Mouse (Mus musculus) lung, embryonic 14.5 days (tissue): ENCODE results near the gene Opn1sw. TPM values are rescaled to one million over a fixed set of nuclear protein-coding genes. Genes with fewer than 3 reads are reported as not detected.
"Not testable (repeated sequence)": the region's sequence is repeated elsewhere in the genome, so short reads cannot be mapped to it uniquely, and the experiment has no call there.

Experiments used
- ATAC-seq: fragments of 200-750 bp; cut with Nextera tagmentation; 2 replicates; pipeline ENCODE4 v1.8.0; 2017; ENCODE audit warnings: mild to moderate bottlenecking, moderate TSS enrichment, moderate library complexity; ENCODE audit not compliant: insufficient read depth
- DNase-seq: peaks from one replicate; pipeline ENCODE4 v3.0.0-alpha.2; 2015
- H3K27ac ChIP-seq: fragments of 300-500 bp; sonication (generic); 2 replicates; pipeline ENCODE4 v1.5.1; 2014; ENCODE audit warnings: low read depth, mild to moderate bottlenecking, moderate library complexity
- H3K27me3 ChIP-seq: fragments of 300-500 bp; sonication (generic); 2 replicates; pipeline ENCODE4 v1.6.1; 2014; ENCODE audit warnings: low read length, control low read depth; ENCODE audit not compliant: insufficient read depth
- H3K36me3 ChIP-seq: fragments of 300-500 bp; sonication (generic); 2 replicates; pipeline ENCODE4 v1.6.1; 2014; ENCODE audit warnings: control low read depth; ENCODE audit not compliant: insufficient read depth
- H3K4me1 ChIP-seq: fragments of 300-500 bp; sonication (generic); 2 replicates; pipeline ENCODE4 v1.6.1; 2014; ENCODE audit warnings: antibody characterized with exemption, control low read depth; ENCODE audit not compliant: insufficient read depth
- H3K4me2 ChIP-seq: fragments of 300-500 bp; sonication (generic); 2 replicates; pipeline ENCODE4 v1.6.1; 2014; ENCODE audit warnings: mild to moderate bottlenecking
- H3K4me3 ChIP-seq: fragments of 300-500 bp; sonication (generic); 2 replicates; pipeline ENCODE4 v1.5.1; 2014; ENCODE audit warnings: low read depth, low read length
- H3K9ac ChIP-seq: fragments of 300-500 bp; sonication (generic); 2 replicates; pipeline ENCODE4 v1.6.1; 2014
- H3K9me3 ChIP-seq: fragments of 300-500 bp; sonication (generic); 2 replicates; pipeline ENCODE4 v1.6.1; 2016; ENCODE audit warnings: low read depth, low read length, control low read depth
- CTCF ChIP-seq: IDR thresholded peaks from 2 replicates; pipeline ENCODE4 v1.5.1; 2016; ENCODE audit warnings: antibody characterized with exemption, low read depth
- WGBS: fragments of 180-500 bp; shearing (Covaris S2); extraction: QIAGEN DNeasy Blood & Tissue Kit; methylation state at CpG from one replicate; pipeline ENCODE4 v1.1.7; 2014; 5-methylcytosine and 5-hydroxymethylcytosine counted together
- microRNA-seq: library from miRNA; unstranded; fragments of <30 nt; microRNA quantifications from one replicate; pipeline ENCODE4, GENCODE M21; 2016; ENCODE audit warnings: borderline number of aligned reads
- polyA plus RNA-seq: library from polyadenylated mRNA; unstranded; fragments of >200 nt; fragmentation: Nextera tagmentation; extraction: Ambion mirVana; gene quantifications from 2 replicates; pipeline ENCODE4 v1.2.1, GENCODE M21; 2014

Gene Opn1sw
- polyA plus RNA-seq, 1 experiment from 2014 or later, result 0.61 TPM

- DNase-seq, result no peak
- H3K9ac ChIP-seq, result peak overlapping the region; percentile 76
- 20% methylated on average over 7 of the region's 7 CpGs for WGBS
Measured at GRCm38 (mm10) chr6:29347189-29347588, 41.1 kb downstream of the Opn1sw start.

GRCm38 (mm10) chr6:29346512-29346911 lies 41.8 kb downstream of the Opn1sw start:
- not testable (repeated sequence) for H3K9me3 ChIP-seq, H3K27me3 ChIP-seq, H3K4me1 ChIP-seq, H3K9ac ChIP-seq, ATAC-seq, H3K27ac ChIP-seq, H3K4me3 ChIP-seq, DNase-seq, H3K4me2 ChIP-seq, H3K36me3 ChIP-seq
- 93% methylated on average over 2 of the region's 2 CpGs for WGBS

More at GRCm38 (mm10) chr6:29347189-29347588, 41.1 kb downstream of the Opn1sw start:
- Histone ChIP-seq H3K4me2 (peak overlapping the region; percentile 80), H3K9me3 (no peaks in the 10 kb centered on the region), H3K4me3 (peak overlapping the region; percentile 69), H3K27me3 (no peaks in the 10 kb centered on the region), H3K27ac (peak overlapping the region; percentile 94), H3K4me1 (0 out of 2 replicates have a peak, but pooled peaks cover 3% of the 10 kb centered on the region), H3K36me3 (no peaks in the 10 kb centered on the region)
- ATAC-seq, result no peak
- TF ChIP-seq CTCF, result no peak

GRCm38 (mm10) chr6:29329514-29329913 lies 58.8 kb downstream of the Opn1sw start:
- Histone ChIP-seq H3K36me3 (no peaks in the 10 kb centered on the region), H3K4me1 (no peaks in the 10 kb centered on the region), H3K9me3 (no peaks in the 10 kb centered on the region), H3K27me3 (no peaks in the 10 kb centered on the region), H3K27ac (no peak overlapping the region), H3K9ac (no peak overlapping the region), H3K4me2 (no peak overlapping the region), H3K4me3 (no peak overlapping the region)
- ATAC-seq (no peak), DNase-seq (no peak)
- WGBS, result 57% methylated on average over 4 of the region's 4 CpGs
- TF ChIP-seq CTCF, result no peak

GRCm38 (mm10) chr6:29326961-29327360 lies 61.3 kb downstream of the Opn1sw start:
- H3K36me3 ChIP-seq, result no peaks in the 10 kb centered on the region
- DNase-seq (no peak), ATAC-seq (no peak)
- no peak overlapping the region for H3K9ac ChIP-seq
- H3K4me3 ChIP-seq, result no peak overlapping the region
- H3K27ac ChIP-seq, result no peak overlapping the region
- H3K4me2 ChIP-seq, result no peak overlapping the region
- 88% methylated on average over 9 of the region's 9 CpGs for WGBS
- no peak for TF ChIP-seq CTCF
- no peaks in the 10 kb centered on the region for H3K4me1 ChIP-seq
- H3K9me3 ChIP-seq, result no peaks in the 10 kb centered on the region
- no peaks in the 10 kb centered on the region for H3K27me3 ChIP-seq

Small RNA genes within 50 kb of the gene (microRNA-seq; reads per million reads assigned to microRNA genes)
- gene Gm26220 (not detected), gene Gm44354 (not detected)

Other genes with a start within 250 kb of the Opn1sw start
- 50.9 and 55.1 TPM in 2 replicates for gene Rbm28, start 223.5 kb downstream of the Opn1sw start, polyA plus RNA-seq
- gene Prrt4, start 208.9 kb downstream of the Opn1sw start, polyA plus RNA-seq, result 0.93 and 1.2 TPM in 2 replicates
- 49.3 and 51.6 TPM in 2 replicates for gene Impdh1, start 172.1 kb downstream of the Opn1sw start, polyA plus RNA-seq
- 40.4 and 40.5 TPM in 2 replicates for gene Hilpda, start 116.0 kb downstream of the Opn1sw start, polyA plus RNA-seq
- gene Fam71f2, start 108.9 kb downstream of the Opn1sw start, polyA plus RNA-seq, result 0.42 and 0.47 TPM in 2 replicates
- 0.19 TPM in 1 of 2 replicates, not detected in the other for gene Fam71f1, start 69.3 kb downstream of the Opn1sw start, polyA plus RNA-seq
- gene Calu, start 40.4 kb downstream of the Opn1sw start, polyA plus RNA-seq, result 451 and 469 TPM in 2 replicates
- 15.3 and 15.8 TPM in 2 replicates for gene Ccdc136, start 7.8 kb upstream of the Opn1sw start, polyA plus RNA-seq
- gene Flnc, start 44.8 kb upstream of the Opn1sw start, polyA plus RNA-seq, result 8.8 and 10.1 TPM in 2 replicates
- 182 and 184 TPM in 2 replicates for gene Atp6v1f, start 79.2 kb upstream of the Opn1sw start, polyA plus RNA-seq
- not detected in 2 replicates for gene Atp6v1fnb, start 83.0 kb upstream of the Opn1sw start, polyA plus RNA-seq
- gene Kcp, start 119.5 kb upstream of the Opn1sw start, polyA plus RNA-seq, result 17.3 and 22.0 TPM in 2 replicates
- 3.7 and 4.2 TPM in 2 replicates for gene Irf5, start 138.2 kb upstream of the Opn1sw start, polyA plus RNA-seq
- gene Tnpo3, start 221.4 kb upstream of the Opn1sw start, polyA plus RNA-seq, result 96.1 and 99.3 TPM in 2 replicates